Mouse (Mus musculus): ENCODE measurements at regions not wholly inside any gene's neighbourhood (a gene's known extent, or its start where the extent isn't known, plus 50 kb on each side); places are given as distances from the start of the nearest gene placed in this dataset.

DNA sequence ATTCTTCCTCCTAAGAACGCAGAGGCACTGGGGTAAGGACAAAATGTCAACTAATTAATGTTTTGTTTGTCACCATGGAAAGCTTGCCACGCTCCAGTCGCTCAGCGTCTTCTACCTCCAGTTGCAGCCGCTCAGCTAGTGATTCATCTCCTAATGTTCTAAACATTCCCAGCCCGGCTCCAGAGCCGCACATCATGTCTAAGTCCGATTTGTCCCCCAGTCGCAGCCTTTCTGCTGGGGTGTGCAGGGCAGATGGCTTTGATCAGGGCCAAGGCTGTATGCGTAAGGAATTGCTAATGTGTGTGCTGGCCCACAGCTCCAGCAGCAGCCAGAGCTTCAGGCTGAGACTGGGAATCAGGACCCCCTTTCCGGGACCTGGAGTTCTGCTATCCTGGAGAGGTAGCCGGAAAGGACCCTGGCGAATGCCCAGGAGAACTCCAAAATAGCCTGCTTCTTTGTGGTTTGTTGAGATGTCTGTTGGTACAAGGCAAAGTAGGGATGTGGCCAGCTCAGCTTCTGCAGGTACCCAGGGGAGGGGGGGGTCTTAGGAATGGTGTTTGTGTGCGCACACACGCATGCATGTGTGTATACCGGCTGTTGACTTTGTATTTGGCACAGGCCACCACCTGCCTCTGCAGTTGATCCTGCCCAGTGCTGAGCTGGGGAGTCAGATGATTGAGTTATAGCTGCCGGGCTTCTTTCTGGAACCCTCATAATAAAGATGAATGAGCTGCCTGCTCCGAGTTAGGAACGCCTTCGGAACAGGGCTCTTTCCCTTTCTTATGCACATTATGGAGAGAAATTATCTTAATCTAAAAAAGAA, 143.0 kb upstream of the Kcng1 start:
- no peak for TF ChIP-seq CTCF (conservative IDR thresholded peaks at IDR 0.05; ENCODE audit: low read length)
- no peak for TF ChIP-seq POU5F1 (IDR thresholded peaks at IDR 0.05; ENCODE audit: borderline replicate concordance, low read length)
- TF ChIP-seq NANOG (IDR thresholded peaks at IDR 0.05; ENCODE audit: borderline replicate concordance, low read length) = no peak
